Mouse (Mus musculus): ENCODE results near the gene Hrc. TPM values are rescaled to one million over a fixed set of nuclear protein-coding genes. Genes with fewer than 3 reads are reported as not detected.

The Hrc gene
- under 1 TPM; 0.22 to 0.33 TPM for total RNA-seq (2021)
- long read RNA-seq, experiment 1: 0 reads
- long read RNA-seq, experiment 2: 0 reads

GRCm38 (mm10) chr7:45335056-45335455 lies at the start of gene Hrc:
Gene Hrc, plus strand, starts transcription at chr7:45335290.
- TF ChIP-seq CTCF (conservative IDR thresholded peaks at IDR 0.05): no peak
- Histone ChIP-seq H3K4me3 (no peak within 1 kb of the TSS; the same call in 1 of the 2 replicates), H3K27ac (no peak within 1 kb of the TSS)
- DNase-seq (ENCODE audit: low spot score in 2 of 2): no peak

GRCm38 (mm10) chr7:45286486-45286885 lies 48.6 kb upstream of the Hrc start:
- Histone ChIP-seq H3K27ac (no peak overlapping the region), H3K4me3 (no peak overlapping the region)
- no peak for DNase-seq (ENCODE audit: low spot score in 2 of 2)
- no peak for TF ChIP-seq CTCF (conservative IDR thresholded peaks at IDR 0.05)

- no peak for DNase-seq (ENCODE audit: low spot score in 2 of 2)
- H3K27ac ChIP-seq: no peak overlapping the region
- H3K4me3 ChIP-seq: no peak overlapping the region
- TF ChIP-seq CTCF (conservative IDR thresholded peaks at IDR 0.05): no peak
Measured at GRCm38 (mm10) chr7:45296626-45297025, 38.5 kb upstream of the Hrc start.

- H3K4me3 ChIP-seq: no peak overlapping the region
- H3K27ac ChIP-seq: no peak overlapping the region
- DNase-seq (ENCODE audit: low spot score in 2 of 2): no peak
- no peak for TF ChIP-seq CTCF (conservative IDR thresholded peaks at IDR 0.05)
Measured at GRCm38 (mm10) chr7:45297563-45297962, 37.5 kb upstream of the Hrc start.

GRCm38 (mm10) chr7:45299752-45300151 lies 35.3 kb upstream of the Hrc start:
- TF ChIP-seq CTCF (conservative IDR thresholded peaks at IDR 0.05): peak; percentile 74
- Histone ChIP-seq H3K4me3 (no peak overlapping the region), H3K27ac (peak overlapping the region; percentile 53)
- peak; percentile 75 to 78 for DNase-seq (ENCODE audit: low spot score in 2 of 2)

- peak; percentile 65 to 72 for DNase-seq (ENCODE audit: low spot score in 2 of 2)
- H3K27ac ChIP-seq: peak overlapping the region; percentile 53
- peak; percentile 75 for TF ChIP-seq CTCF (conservative IDR thresholded peaks at IDR 0.05)
- no peak overlapping the region for H3K4me3 ChIP-seq
Measured at GRCm38 (mm10) chr7:45300270-45300669, 34.8 kb upstream of the Hrc start.

GRCm38 (mm10) chr7:45302626-45303025 lies 32.5 kb upstream of the Hrc start:
- no peak for TF ChIP-seq CTCF (conservative IDR thresholded peaks at IDR 0.05)
- DNase-seq (ENCODE audit: low spot score in 2 of 2): no peak
- H3K4me3 ChIP-seq: no peak overlapping the region
- peak overlapping the region; percentile 64 for H3K27ac ChIP-seq

- H3K27ac ChIP-seq: peak overlapping the region; percentile 55; the same call in 1 of the 2 replicates
- no peak for TF ChIP-seq CTCF (conservative IDR thresholded peaks at IDR 0.05)
- peak overlapping the region; percentile 26 for H3K4me3 ChIP-seq
- DNase-seq (ENCODE audit: low spot score in 2 of 2): no peak
Measured at GRCm38 (mm10) chr7:45304869-45305268, 30.2 kb upstream of the Hrc start.

- H3K27ac ChIP-seq: no peak overlapping the region
- DNase-seq (ENCODE audit: low spot score in 2 of 2): peak; percentile 68 to 88
- peak overlapping the region; percentile 26 for H3K4me3 ChIP-seq
- peak; percentile 84 for TF ChIP-seq CTCF (conservative IDR thresholded peaks at IDR 0.05)
Measured at GRCm38 (mm10) chr7:45305275-45305674, 29.8 kb upstream of the Hrc start.

GRCm38 (mm10) chr7:45308551-45309240 lies 26.4 kb upstream of the Hrc start:
- TF ChIP-seq CTCF (conservative IDR thresholded peaks at IDR 0.05): no peak
- no peak overlapping the region for H3K27ac ChIP-seq
- no peak overlapping the region for H3K4me3 ChIP-seq
- DNase-seq (ENCODE audit: low spot score in 2 of 2): no peak

- peak in 1 of 2 experiments; percentile 62 for DNase-seq (ENCODE audit: low spot score in 2 of 2)
- TF ChIP-seq CTCF (conservative IDR thresholded peaks at IDR 0.05): peak; percentile 84
- Histone ChIP-seq H3K27ac (no peak overlapping the region), H3K4me3 (no peak overlapping the region)
Measured at GRCm38 (mm10) chr7:45309455-45309854, 25.6 kb upstream of the Hrc start.

- TF ChIP-seq CTCF (conservative IDR thresholded peaks at IDR 0.05): no peak
- DNase-seq (ENCODE audit: low spot score in 2 of 2): no peak
- H3K4me3 ChIP-seq: no peak overlapping the region
- no peak overlapping the region for H3K27ac ChIP-seq
Measured at GRCm38 (mm10) chr7:45312023-45312422, 23.1 kb upstream of the Hrc start.

- TF ChIP-seq CTCF (conservative IDR thresholded peaks at IDR 0.05): no peak
- peak overlapping the region; percentile 86 for H3K27ac ChIP-seq
- DNase-seq (ENCODE audit: low spot score in 2 of 2): no peak
- H3K4me3 ChIP-seq: no peak overlapping the region
Measured at GRCm38 (mm10) chr7:45312686-45313453, 22.2 kb upstream of the Hrc start.

All from layer of hippocampus, adult 2 months (tissue).